Mouse (Mus musculus) left cerebral cortex, adult 11 months (tissue): Measurements from ENCODE around the gene Clta.
A peak's percentile ranks its signal among the peaks of the same experiment; 100 is the strongest.

Experiments used
- DNase-seq: peaks from one replicate; pipeline ENCODE4 v3.0.0; 2022; ENCODE audit warnings: low spot score

Clta gene

GRCm38 (mm10) chr4:43980236-43980635 lies 24.0 kb upstream of the Clta start:
- no peak for DNase-seq

GRCm38 (mm10) chr4:43980846-43981245 lies 23.4 kb upstream of the Clta start:
- no peak for DNase-seq

GRCm38 (mm10) chr4:43981251-43981650 lies 23.0 kb upstream of the Clta start:
- DNase-seq: no peak

- peak; percentile 82 for DNase-seq
Observed at GRCm38 (mm10) chr4:43982053-43982732, 22.1 kb upstream of the Clta start.

- no peak for DNase-seq
Observed at GRCm38 (mm10) chr4:43983181-43983580, 21.1 kb upstream of the Clta start, which contains the start of gene Ccin. Gene Ccin, plus strand, starts transcription at chr4:43983483.

- no peak for DNase-seq
Observed at GRCm38 (mm10) chr4:43983756-43984155, 20.5 kb upstream of the Clta start.

- no peak for DNase-seq
Observed at GRCm38 (mm10) chr4:43984326-43984725, 19.9 kb upstream of the Clta start.

- no peak for DNase-seq
Observed at GRCm38 (mm10) chr4:43988976-43989375, 15.3 kb upstream of the Clta start.

GRCm38 (mm10) chr4:43993072-43993471 lies 11.2 kb upstream of the Clta start:
- no peak for DNase-seq

- DNase-seq: no peak
Observed at GRCm38 (mm10) chr4:43994342-43994741, 9.9 kb upstream of the Clta start.

GRCm38 (mm10) chr4:44003622-44004021 lies 630 bp upstream of the Clta start:
- DNase-seq: no peak

GRCm38 (mm10) chr4:44004623-44005409 lies 564 bp downstream of the Clta start:
- DNase-seq: no peak

- DNase-seq: no peak
Observed at GRCm38 (mm10) chr4:44010176-44010575, 5.9 kb downstream of the Clta start.

- no peak for DNase-seq
Observed at GRCm38 (mm10) chr4:44010893-44011292, 6.6 kb downstream of the Clta start.

- no peak for DNase-seq
Observed at GRCm38 (mm10) chr4:44011799-44012198, 7.5 kb downstream of the Clta start.

GRCm38 (mm10) chr4:44012376-44013367 lies 8.4 kb downstream of the Clta start:
- peak; percentile 96 for DNase-seq

- no peak for DNase-seq
Observed at GRCm38 (mm10) chr4:44013391-44014070, 9.3 kb downstream of the Clta start.

GRCm38 (mm10) chr4:44016071-44016470 lies 11.8 kb downstream of the Clta start:
- no peak for DNase-seq

- no peak for DNase-seq
Observed at GRCm38 (mm10) chr4:44016791-44017190, 12.5 kb downstream of the Clta start.

GRCm38 (mm10) chr4:44022323-44022722 lies 18.1 kb downstream of the Clta start:
- no peak for DNase-seq

- no peak for DNase-seq
Observed at GRCm38 (mm10) chr4:44022766-44023165, 18.5 kb downstream of the Clta start.

- DNase-seq: no peak
Observed at GRCm38 (mm10) chr4:44023681-44024080, 19.4 kb downstream of the Clta start.
